Comparison of ENCODE assay signal across 12 mouse cellular contexts in genomic region chr10:95218683-95219060, GRCm38 (mm10).
DNase-seq lines count a peak whose midpoint lies in the region; ATAC-seq and TF ChIP-seq lines count a peak whose summit lies in the region.
"Had no signal": no experiment of that assay in that cellular context is flagged by ENCODE, and none has a peak within 500 bp of the region (broad histone marks: within the 10 kb centered on the region; RNA-seq: fewer than 3 reads in every experiment).

No protein-coding gene starts in this region.

- no peak overlapping the region for H3K4me2 ChIP-seq in embryonic facial prominence, embryonic 14.5 days (ENCODE audit: low read depth, low read length)
- no peak overlapping the region for H3K4me2 ChIP-seq in lung, embryonic 14.5 days
- no peak overlapping the region for H3K4me2 ChIP-seq in hindbrain, embryonic 11.5 days (replicated peaks; ENCODE audit: low read depth, low read length)
- H3K4me2 ChIP-seq: forebrain, embryonic 13.5 days had no signal

- DNase-seq in heart, adult 11 months, result peak; percentile 98
- no peak for DNase-seq in heart, embryonic 10.5 days (ENCODE audit: low spot score)
- peak; percentile 46 for DNase-seq in embryonic facial prominence, embryonic 14.5 days (ENCODE audit: low spot score)
- DNase-seq in lung, embryonic 14.5 days, result peak; percentile 62
- DNase-seq in hindbrain, embryonic 11.5 days (ENCODE audit: low spot score), result no peak
- no peak for DNase-seq in spleen, adult 18-20 months
- DNase-seq in neural tube, embryonic 10.5 days (ENCODE audit: extremely low spot score, low spot score), result no peak
- DNase-seq: cerebellum, postnatal 10 days had no signal

- peaks cover 30% of the 10 kb centered on the region for H3K27me3 ChIP-seq in heart, embryonic 10.5 days (ENCODE audit: insufficient read depth, poor library complexity, severe bottlenecking)
- no peaks in the 10 kb centered on the region for H3K27me3 ChIP-seq in ES-Bruce4 (ENCODE audit: control insufficient read depth, insufficient read depth, low read length, poor library complexity, severe bottlenecking)
- H3K27me3 ChIP-seq in embryonic facial prominence, embryonic 14.5 days (replicated peaks; ENCODE audit: control insufficient read depth, insufficient read depth, low read length), result no peaks in the 10 kb centered on the region
- no peaks in the 10 kb centered on the region for H3K27me3 ChIP-seq in lung, embryonic 14.5 days (ENCODE audit: insufficient read depth, low read length)
- H3K27me3 ChIP-seq in hindbrain, embryonic 11.5 days (ENCODE audit: control insufficient read depth, insufficient read depth, low read length), result no peaks in the 10 kb centered on the region
- H3K27me3 ChIP-seq: forebrain, embryonic 13.5 days had no signal

- TF ChIP-seq POLR2A in ES-Bruce4 (IDR thresholded peaks at IDR 0.05; ENCODE audit: insufficient read depth, low read length), result no peak

- no peak for ATAC-seq in embryonic facial prominence, embryonic 14.5 days (ENCODE audit: low read depth)
- peak; percentile 74 for ATAC-seq in lung, embryonic 14.5 days (ENCODE audit: insufficient read depth)
- no peak for ATAC-seq in hindbrain, embryonic 11.5 days (ENCODE audit: low FRiP score)
- ATAC-seq: forebrain, embryonic 13.5 days had no signal

- peak overlapping the region; percentile 34; the same call in 1 of the 2 replicates for H3K9ac ChIP-seq in ES-Bruce4 (ENCODE audit: low read depth, poor library complexity, severe bottlenecking)
- no peak overlapping the region for H3K9ac ChIP-seq in embryonic facial prominence, embryonic 14.5 days (ENCODE audit: low read depth, low read length)
- no peak overlapping the region for H3K9ac ChIP-seq in lung, embryonic 14.5 days
- H3K9ac ChIP-seq in hindbrain, embryonic 11.5 days (ENCODE audit: low read depth, low read length), result no peak overlapping the region
- H3K9ac ChIP-seq: forebrain, embryonic 13.5 days; liver, embryonic 14.5 days had no signal

- no peak for TF ChIP-seq EP300 in ES-Bruce4 (IDR thresholded peaks at IDR 0.05; ENCODE audit: insufficient read depth, low read depth, low read length)

- no peak overlapping the region for H3K4me3 ChIP-seq in heart, embryonic 10.5 days
- no peak overlapping the region for H3K4me3 ChIP-seq in ES-Bruce4 (ENCODE audit: low read depth, low read length)
- no peak overlapping the region for H3K4me3 ChIP-seq in embryonic facial prominence, embryonic 14.5 days (ENCODE audit: low read depth, low read length)
- H3K4me3 ChIP-seq in lung, embryonic 14.5 days (ENCODE audit: low read depth, low read length), result no peak overlapping the region
- H3K4me3 ChIP-seq in hindbrain, embryonic 11.5 days (ENCODE audit: low read depth, low read length), result no peak overlapping the region
- H3K4me3 ChIP-seq: forebrain, embryonic 13.5 days; hindbrain, embryonic 10.5 days had no signal

- peaks cover 29% of the 10 kb centered on the region for H3K4me1 ChIP-seq in heart, embryonic 10.5 days
- H3K4me1 ChIP-seq in ES-Bruce4 (ENCODE audit: control insufficient read depth, insufficient read depth, low read length), result peaks cover 6% of the 10 kb centered on the region
- peaks cover 15% of the 10 kb centered on the region for H3K4me1 ChIP-seq in embryonic facial prominence, embryonic 14.5 days (ENCODE audit: control insufficient read depth, insufficient read depth, low read length)
- H3K4me1 ChIP-seq in lung, embryonic 14.5 days (ENCODE audit: insufficient read depth), result peaks cover 15% of the 10 kb centered on the region; the same call in 1 of the 2 replicates
- H3K4me1 ChIP-seq in hindbrain, embryonic 11.5 days (replicated peaks; ENCODE audit: control insufficient read depth, insufficient read depth, low read length), result no peaks in the 10 kb centered on the region

- H3K9me3 ChIP-seq in heart, embryonic 10.5 days, result no peaks in the 10 kb centered on the region
- H3K9me3 ChIP-seq in ES-Bruce4 (replicated peaks; ENCODE audit: control insufficient read depth, insufficient read depth, low read length, poor library complexity, severe bottlenecking), result no peaks in the 10 kb centered on the region
- no peaks in the 10 kb centered on the region for H3K9me3 ChIP-seq in embryonic facial prominence, embryonic 14.5 days (ENCODE audit: control insufficient read depth, low read length)
- H3K9me3 ChIP-seq in lung, embryonic 14.5 days (ENCODE audit: low read depth, low read length), result no peaks in the 10 kb centered on the region
- no peaks in the 10 kb centered on the region for H3K9me3 ChIP-seq in hindbrain, embryonic 11.5 days (ENCODE audit: control insufficient read depth, low read length)
- H3K9me3 ChIP-seq: forebrain, embryonic 13.5 days; hindbrain, embryonic 10.5 days had no signal

- no peaks in the 10 kb centered on the region for H3K36me3 ChIP-seq in heart, embryonic 10.5 days
- H3K36me3 ChIP-seq in ES-Bruce4 (ENCODE audit: control insufficient read depth, insufficient read depth, low read length, poor library complexity, severe bottlenecking), result no peaks in the 10 kb centered on the region
- H3K36me3 ChIP-seq in embryonic facial prominence, embryonic 14.5 days (ENCODE audit: control insufficient read depth, insufficient read depth, low read length), result no peaks in the 10 kb centered on the region
- H3K36me3 ChIP-seq in lung, embryonic 14.5 days (ENCODE audit: insufficient read depth), result no peaks in the 10 kb centered on the region
- no peaks in the 10 kb centered on the region for H3K36me3 ChIP-seq in hindbrain, embryonic 11.5 days (ENCODE audit: control insufficient read depth, insufficient read depth, low read length)
- H3K36me3 ChIP-seq: hindbrain, embryonic 10.5 days had no signal

- no peak for TF ChIP-seq CTCF in ES-Bruce4 (IDR thresholded peaks at IDR 0.05; ENCODE audit: low read depth, low read length)
- no peak for TF ChIP-seq CTCF in lung, embryonic 14.5 days (IDR thresholded peaks at IDR 0.05; ENCODE audit: low read depth)

- no peak overlapping the region for H3K27ac ChIP-seq in heart, embryonic 10.5 days
- peak overlapping the region; percentile 55 for H3K27ac ChIP-seq in ES-Bruce4 (ENCODE audit: insufficient read depth, low read length)
- H3K27ac ChIP-seq in embryonic facial prominence, embryonic 14.5 days (replicated peaks; ENCODE audit: low read depth, low read length), result no peak overlapping the region
- peak overlapping the region; percentile 83 for H3K27ac ChIP-seq in lung, embryonic 14.5 days (ENCODE audit: low read depth)
- no peak overlapping the region for H3K27ac ChIP-seq in hindbrain, embryonic 11.5 days (ENCODE audit: low read depth, low read length)
- H3K27ac ChIP-seq: forebrain, embryonic 13.5 days; hindbrain, embryonic 10.5 days; liver, embryonic 14.5 days had no signal

- 75% methylated on average over 9 of the region's 9 CpGs for WGBS in heart, embryonic 10.5 days
- 60% methylated on average over 9 of the region's 9 CpGs for WGBS in embryonic facial prominence, embryonic 14.5 days
- 47% methylated on average over 9 of the region's 9 CpGs for WGBS in lung, embryonic 14.5 days
- 80% methylated on average over 9 of the region's 9 CpGs for WGBS in hindbrain, embryonic 11.5 days

Comparison
In these comparisons a context has a peak if more than half of its experiments do, and no peak if none do; other contexts are left out.
1. DNase-seq: peak in heart, adult 11 months (single experiment), embryonic facial prominence, embryonic 14.5 days (single experiment) and lung, embryonic 14.5 days (single experiment); none in heart, embryonic 10.5 days (single experiment), hindbrain, embryonic 11.5 days (single experiment), spleen, adult 18-20 months (0 of 2) and neural tube, embryonic 10.5 days (single experiment).
2. H3K27ac ChIP-seq: peak in ES-Bruce4 (single experiment) and lung, embryonic 14.5 days (single experiment); none in heart, embryonic 10.5 days (single experiment), embryonic facial prominence, embryonic 14.5 days (single experiment) and hindbrain, embryonic 11.5 days (single experiment).